Mouse (Mus musculus) neural tube, postnatal 0 days (tissue): ENCODE measurements around the gene Rasl11b. TPM values are rescaled to one million over a fixed set of nuclear protein-coding genes. Genes with fewer than 3 reads are reported as not detected.

ENCODE experiments used
- polyA plus RNA-seq: library from polyadenylated mRNA; unstranded; fragments of >200 nt; fragmentation: Nextera tagmentation; extraction: Ambion mirVana; gene quantifications from 2 replicates; pipeline ENCODE4 v1.2.1, GENCODE M21; 2015

The Rasl11b gene
- 12.0 and 13.7 TPM in 2 replicates for polyA plus RNA-seq

DNA sequence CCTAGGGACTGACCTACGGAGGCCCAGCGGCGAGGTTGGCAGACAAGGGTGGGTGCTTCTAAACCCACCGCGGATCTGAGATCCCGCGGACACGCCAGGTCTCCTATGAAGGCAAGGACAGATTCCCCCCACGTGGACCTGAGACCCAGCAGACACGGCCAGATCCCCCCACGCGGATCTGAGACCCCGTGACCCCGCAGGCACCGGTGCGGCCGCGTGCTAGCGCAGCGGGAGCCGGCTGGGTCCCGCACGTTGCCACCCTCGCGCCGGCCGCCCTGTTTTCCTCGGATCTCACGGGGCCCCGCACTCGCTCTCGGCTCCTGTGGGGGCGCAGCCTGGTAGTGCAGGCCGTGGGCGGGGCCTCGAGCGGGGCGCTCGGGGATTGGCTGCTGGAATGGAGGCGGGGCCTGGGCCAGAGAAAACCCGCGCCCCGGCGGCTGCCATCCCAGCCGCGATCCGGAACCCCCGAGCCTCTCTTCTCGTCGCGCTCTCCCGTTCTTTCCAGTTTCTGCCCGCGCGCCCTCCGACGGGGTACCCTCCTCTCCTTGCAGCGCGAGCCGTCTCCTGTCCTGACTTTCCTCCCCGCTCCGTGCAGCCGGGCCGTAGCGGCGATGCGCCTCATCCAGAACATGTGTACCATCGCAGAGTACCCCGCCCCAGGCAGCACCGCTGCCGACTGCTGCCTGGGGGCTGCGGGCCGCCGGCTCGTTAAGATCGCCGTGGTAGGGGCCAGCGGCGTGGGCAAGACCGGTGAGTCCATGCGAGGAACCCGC, at the start of gene Rasl11b:
Rasl11b (plus strand) TSS at position 446 of the 773 bp plus-strand sequence.

Other genes starting within 250 kb of the Rasl11b start
- 27.9 and 28.5 TPM in 2 replicates for gene Usp46, start 126.9 kb upstream of the Rasl11b start, polyA plus RNA-seq